Mouse (Mus musculus) neutrophil, adult 65 days (primary cell): ENCODE data around the gene Pitx3. TPM values are rescaled to one million over a fixed set of nuclear protein-coding genes. Genes with fewer than 3 reads are reported as not detected.

Experiments
- total RNA-seq: library from RNA; stranded (reverse); gene quantifications from 2 replicates; pipeline ENCODE4 v1.2.4, GENCODE M21; 2023

Pitx3 gene
- not detected in 2 replicates for total RNA-seq

GRCm38 (mm10) chr19:46147511-46148371 is at the start of gene Pitx3:
Gene Pitx3, minus strand, starts transcription at chr19:46148326.

GRCm38 (mm10) chr19:46152127-46152803 is 4.1 kb upstream of the Pitx3 start, which contains the start of gene Gbf1:
Gene Gbf1, plus strand, starts transcription at chr19:46152509.

GRCm38 (mm10) chr19:46131694-46132525 is 16.2 kb downstream of the Pitx3 start, which contains the start of gene Elovl3:
Gene Elovl3, plus strand, starts transcription at chr19:46131897.

Other genes starting within 250 kb of the Pitx3 start
- 11.7 and 16.0 TPM in 2 replicates for gene Armh3, start 149.8 kb downstream of the Pitx3 start, total RNA-seq
- gene Hps6, start 144.8 kb downstream of the Pitx3 start, total RNA-seq, result 8.5 TPM in 2 replicates
- 24.0 and 34.4 TPM in 2 replicates for gene Pprc1, start 103.4 kb downstream of the Pitx3 start, total RNA-seq
- gene Ldb1, start 103.1 kb downstream of the Pitx3 start, total RNA-seq, result 54.6 and 60.8 TPM in 2 replicates
- gene Nolc1, start 72.5 kb downstream of the Pitx3 start, total RNA-seq, result 15.4 and 20.3 TPM in 2 replicates
- 0.54 TPM in 1 of 2 replicates, not detected in the other for gene Elovl3, start 16.4 kb downstream of the Pitx3 start, total RNA-seq
- gene Gbf1, start 4.2 kb upstream of the Pitx3 start, total RNA-seq, result 61.0 and 88.7 TPM in 2 replicates
- gene Nfkb2, start 156.0 kb upstream of the Pitx3 start, total RNA-seq, result 74.6 and 93.9 TPM in 2 replicates
- 0.20 and 0.79 TPM in 2 replicates for gene Psd, start 178.8 kb upstream of the Pitx3 start, total RNA-seq
- 2.2 and 5.7 TPM in 2 replicates for gene Fbxl15, start 179.9 kb upstream of the Pitx3 start, total RNA-seq
- 79.8 and 90.0 TPM in 2 replicates for gene Cuedc2, start 190.4 kb upstream of the Pitx3 start, total RNA-seq
- 26.0 and 33.2 TPM in 2 replicates for gene Mfsd13a, start 192.8 kb upstream of the Pitx3 start, total RNA-seq
- gene 2310034G01Rik, start 202.0 kb upstream of the Pitx3 start, total RNA-seq, result 0.39 TPM in 1 of 2 replicates, not detected in the other
- gene Actr1a, start 247.4 kb upstream of the Pitx3 start, total RNA-seq, result 93.9 and 109 TPM in 2 replicates
- gene Sufu, start 248.6 kb upstream of the Pitx3 start, total RNA-seq, result 7.1 and 9.5 TPM in 2 replicates